Mouse (Mus musculus) forebrain, embryonic 12.5 days (tissue): ENCODE measurements around the gene Ncln. TPM values are rescaled to one million over a fixed set of nuclear protein-coding genes. Genes with fewer than 3 reads are reported as not detected.

Experiments used
- microRNA-seq: library from miRNA; unstranded; fragments of <30 nt; microRNA quantifications from one replicate; pipeline ENCODE4, GENCODE M21; 2017
- polyA plus RNA-seq: library from polyadenylated mRNA; unstranded; fragments of >200 nt; fragmentation: Nextera tagmentation; extraction: Ambion mirVana; gene quantifications from 2 replicates; pipeline ENCODE4 v1.2.1, GENCODE M21; 2016

Ncln gene
- polyA plus RNA-seq, 1 experiment from 2014 or later = 66.6 TPM

Small RNA genes lying within 50 kb of the gene (microRNA-seq; reads per million reads assigned to microRNA genes)
- gene Gm25595 = not detected

Other genes starting within 250 kb of the Ncln start
- 4.1 and 5.7 TPM in 2 replicates for gene Matk, start 243.5 kb downstream of the Ncln start, polyA plus RNA-seq
- 136 and 138 TPM in 2 replicates for gene Mrpl54, start 229.5 kb downstream of the Ncln start, polyA plus RNA-seq
- gene Apba3, start 229.4 kb downstream of the Ncln start, polyA plus RNA-seq = 31.1 and 33.3 TPM in 2 replicates
- gene Tjp3, start 204.8 kb downstream of the Ncln start, polyA plus RNA-seq = 9.7 and 11.4 TPM in 2 replicates
- gene Pip5k1c, start 203.4 kb downstream of the Ncln start, polyA plus RNA-seq = 84.1 and 98.7 TPM in 2 replicates
- 60.8 and 61.8 TPM in 2 replicates for gene Cactin, start 175.3 kb downstream of the Ncln start, polyA plus RNA-seq
- 2.1 and 2.9 TPM in 2 replicates for gene Tbxa2r, start 167.7 kb downstream of the Ncln start, polyA plus RNA-seq
- 0.08 TPM in 1 of 2 replicates, not detected in the other for gene Gipc3, start 153.1 kb downstream of the Ncln start, polyA plus RNA-seq
- 92.6 and 97.1 TPM in 2 replicates for gene Hmg20b, start 145.9 kb downstream of the Ncln start, polyA plus RNA-seq
- gene Mfsd12, start 138.9 kb downstream of the Ncln start, polyA plus RNA-seq = 8.2 and 8.4 TPM in 2 replicates
- 0.36 and 1.2 TPM in 2 replicates for gene 4930404N11Rik, start 130.6 kb downstream of the Ncln start, polyA plus RNA-seq
- 145 and 148 TPM in 2 replicates for gene Fzr1, start 117.9 kb downstream of the Ncln start, polyA plus RNA-seq
- gene Dohh, start 112.0 kb downstream of the Ncln start, polyA plus RNA-seq = 68.1 and 68.5 TPM in 2 replicates
- 4.2 and 4.6 TPM in 2 replicates for gene Gm48551, start 111.9 kb downstream of the Ncln start, polyA plus RNA-seq
- 1.4 and 2.1 TPM in 2 replicates for gene Gm48552, start 107.4 kb downstream of the Ncln start, polyA plus RNA-seq
- 1.8 and 2.6 TPM in 2 replicates for gene Smim24, start 103.3 kb downstream of the Ncln start, polyA plus RNA-seq
- 15.3 and 16.3 TPM in 2 replicates for gene Nfic, start 40.8 kb downstream of the Ncln start, polyA plus RNA-seq
- gene Celf5, start 13.7 kb downstream of the Ncln start, polyA plus RNA-seq = 37.1 and 42.4 TPM in 2 replicates
- 0.21 and 0.49 TPM in 2 replicates for gene S1pr4, start 3.7 kb upstream of the Ncln start, polyA plus RNA-seq
- 0.49 and 0.92 TPM in 2 replicates for gene Gna15, start 27.8 kb upstream of the Ncln start, polyA plus RNA-seq
- gene Gna11, start 48.8 kb upstream of the Ncln start, polyA plus RNA-seq = 74.8 and 75.9 TPM in 2 replicates
- 520 TPM in 2 replicates for gene Aes, start 63.1 kb upstream of the Ncln start, polyA plus RNA-seq
- 14.3 and 16.5 TPM in 2 replicates for gene Tle2, start 78.2 kb upstream of the Ncln start, polyA plus RNA-seq
- gene Tle6, start 104.7 kb upstream of the Ncln start, polyA plus RNA-seq = 3.1 and 4.3 TPM in 2 replicates
- gene BC025920, start 109.9 kb upstream of the Ncln start, polyA plus RNA-seq = 2.2 and 2.7 TPM in 2 replicates
- gene Sirt6, start 131.4 kb upstream of the Ncln start, polyA plus RNA-seq = 50.7 and 52.6 TPM in 2 replicates
- gene Ankrd24, start 132.1 kb upstream of the Ncln start, polyA plus RNA-seq = 6.2 and 7.4 TPM in 2 replicates
- gene Gm10778, start 152.7 kb upstream of the Ncln start, polyA plus RNA-seq = 4.3 and 4.5 TPM in 2 replicates
- 19.1 and 24.6 TPM in 2 replicates for gene Zfp433, start 208.4 kb upstream of the Ncln start, polyA plus RNA-seq